Mouse (Mus musculus) layer of hippocampus, adult 11-12 months (tissue): ENCODE data around the gene Iqcf1.

Source experiments
- DNase-seq: peaks from one replicate; pipeline ENCODE4 v3.0.0; 2022; ENCODE audit warnings: low spot score

Gene Iqcf1

GRCm38 (mm10) chr9:106483136-106483535, 16.6 kb upstream of the Iqcf1 start:
- peak; percentile 2 for DNase-seq

GRCm38 (mm10) chr9:106483606-106484005, 16.2 kb upstream of the Iqcf1 start:
- DNase-seq = peak; percentile 5

- peak; percentile 2 for DNase-seq
Measured at GRCm38 (mm10) chr9:106485076-106485475, 14.7 kb upstream of the Iqcf1 start.

- peak; percentile 0 for DNase-seq
Measured at GRCm38 (mm10) chr9:106487602-106488001, 12.2 kb upstream of the Iqcf1 start.

GRCm38 (mm10) chr9:106501846-106502245, 2.1 kb downstream of the Iqcf1 start:
- DNase-seq = no peak

- no peak for DNase-seq
Measured at GRCm38 (mm10) chr9:106504246-106504645, 4.5 kb downstream of the Iqcf1 start.

- DNase-seq = peak; percentile 28
Measured at GRCm38 (mm10) chr9:106509356-106509755, 9.6 kb downstream of the Iqcf1 start.

GRCm38 (mm10) chr9:106512729-106513450, 13.1 kb downstream of the Iqcf1 start:
- no peak for DNase-seq

GRCm38 (mm10) chr9:106513566-106513965, 13.8 kb downstream of the Iqcf1 start:
- no peak for DNase-seq

- DNase-seq = no peak
Measured at GRCm38 (mm10) chr9:106514273-106514672, 14.5 kb downstream of the Iqcf1 start, which contains the start of gene Iqcf5. Gene Iqcf5, plus strand, starts transcription at chr9:106514573.

- no peak for DNase-seq
Measured at GRCm38 (mm10) chr9:106519433-106519832, 19.7 kb downstream of the Iqcf1 start.

GRCm38 (mm10) chr9:106519909-106520308, 20.1 kb downstream of the Iqcf1 start:
- DNase-seq = no peak

- peak; percentile 16 for DNase-seq
Measured at GRCm38 (mm10) chr9:106531833-106532232, 32.1 kb downstream of the Iqcf1 start.

GRCm38 (mm10) chr9:106534296-106534695, 34.5 kb downstream of the Iqcf1 start:
- no peak for DNase-seq

- DNase-seq = peak; percentile 26
Measured at GRCm38 (mm10) chr9:106534975-106535374, 35.2 kb downstream of the Iqcf1 start.
